Mouse (Mus musculus): ENCODE results near the gene Rpsa. TPM values are rescaled to one million over a fixed set of nuclear protein-coding genes. Genes with fewer than 3 reads are reported as not detected.

Gene Rpsa
- total and polyA plus RNA-seq, 2 experiments from 2014 or later, result 949 to 2,026 TPM

- no peak for DNase-seq
- 79% methylated on average over 16 of the region's 16 CpGs for WGBS
- Histone ChIP-seq H3K9ac (no peak overlapping the region), H3K4me1 (ENCODE audit: insufficient read depth) (no peaks in the 10 kb centered on the region), H3K27ac (ENCODE audit: low read depth, low read length) (no peak overlapping the region), H3K9me3 (ENCODE audit: low read length) (no peaks in the 10 kb centered on the region), H3K36me3 (ENCODE audit: insufficient read depth) (no peaks in the 10 kb centered on the region), H3K4me2 (ENCODE audit: low read depth) (no peak overlapping the region), H3K27me3 (ENCODE audit: insufficient read depth, low read length) (no peaks in the 10 kb centered on the region), H3K4me3 (ENCODE audit: low read depth, low read length) (no peak overlapping the region)
- no peak for ATAC-seq
- TF ChIP-seq CTCF (IDR thresholded peaks at IDR 0.05; ENCODE audit: low read depth), result no peak
Measured at GRCm38 (mm10) chr9:120163862-120164261, 36.4 kb downstream of the Rpsa start.

- TF ChIP-seq CTCF (IDR thresholded peaks at IDR 0.05; ENCODE audit: low read depth), result no peak
- Histone ChIP-seq H3K27ac (ENCODE audit: low read depth, low read length) (no peak overlapping the region), H3K9me3 (ENCODE audit: low read length) (no peaks in the 10 kb centered on the region), H3K9ac (no peak overlapping the region), H3K4me3 (ENCODE audit: low read depth, low read length) (no peak overlapping the region), H3K27me3 (ENCODE audit: insufficient read depth, low read length) (no peaks in the 10 kb centered on the region), H3K4me1 (ENCODE audit: insufficient read depth) (no peaks in the 10 kb centered on the region), H3K36me3 (ENCODE audit: insufficient read depth) (no peaks in the 10 kb centered on the region), H3K4me2 (ENCODE audit: low read depth) (no peak overlapping the region)
- DNase-seq, result no peak
- 71% methylated on average over 11 of the region's 11 CpGs for WGBS
- no peak for ATAC-seq
Measured at GRCm38 (mm10) chr9:120167826-120168225, 40.3 kb downstream of the Rpsa start.

GRCm38 (mm10) chr9:120171295-120171694, 43.8 kb downstream of the Rpsa start:
- ATAC-seq, result no peak
- WGBS, result 40% methylated on average over 5 of the region's 5 CpGs
- Histone ChIP-seq H3K4me3 (ENCODE audit: low read depth, low read length) (no peak overlapping the region), H3K4me1 (ENCODE audit: insufficient read depth) (no peaks in the 10 kb centered on the region), H3K27me3 (ENCODE audit: insufficient read depth, low read length) (no peaks in the 10 kb centered on the region), H3K9ac (no peak overlapping the region), H3K36me3 (ENCODE audit: insufficient read depth) (no peaks in the 10 kb centered on the region), H3K27ac (ENCODE audit: low read depth, low read length) (no peak overlapping the region), H3K9me3 (ENCODE audit: low read length) (no peaks in the 10 kb centered on the region), H3K4me2 (ENCODE audit: low read depth) (no peak overlapping the region)
- DNase-seq, result peak; percentile 62
- TF ChIP-seq CTCF (IDR thresholded peaks at IDR 0.05; ENCODE audit: low read depth), result peak; percentile 68

GRCm38 (mm10) chr9:120174436-120175137, 47.1 kb downstream of the Rpsa start:
- Histone ChIP-seq H3K27ac (ENCODE audit: low read depth, low read length) (no peak overlapping the region), H3K36me3 (ENCODE audit: insufficient read depth) (no peaks in the 10 kb centered on the region), H3K9ac (no peak overlapping the region), H3K27me3 (ENCODE audit: insufficient read depth, low read length) (no peaks in the 10 kb centered on the region), H3K4me2 (ENCODE audit: low read depth) (no peak overlapping the region), H3K4me1 (ENCODE audit: insufficient read depth) (no peaks in the 10 kb centered on the region), H3K9me3 (ENCODE audit: low read length) (no peaks in the 10 kb centered on the region), H3K4me3 (ENCODE audit: low read depth, low read length) (no peak overlapping the region)
- WGBS, result 80% methylated on average over 18 of the region's 18 CpGs
- no peak for TF ChIP-seq CTCF (IDR thresholded peaks at IDR 0.05; ENCODE audit: low read depth)
- ATAC-seq (no peak), DNase-seq (no peak)

- WGBS, result 87% methylated on average over 10 of the region's 10 CpGs
- H3K9ac ChIP-seq, result no peak overlapping the region
- no peak overlapping the region for H3K4me2 ChIP-seq (ENCODE audit: low read depth)
- TF ChIP-seq CTCF (IDR thresholded peaks at IDR 0.05; ENCODE audit: low read depth), result no peak
- no peak for DNase-seq
- H3K9me3 ChIP-seq (ENCODE audit: low read length), result no peaks in the 10 kb centered on the region
- no peak overlapping the region for H3K4me3 ChIP-seq (ENCODE audit: low read depth, low read length)
- no peak for ATAC-seq
- no peaks in the 10 kb centered on the region for H3K27me3 ChIP-seq (ENCODE audit: insufficient read depth, low read length)
- no peaks in the 10 kb centered on the region for H3K4me1 ChIP-seq (ENCODE audit: insufficient read depth)
- H3K36me3 ChIP-seq (ENCODE audit: insufficient read depth), result no peaks in the 10 kb centered on the region
- H3K27ac ChIP-seq (ENCODE audit: low read depth, low read length), result no peak overlapping the region
Measured at GRCm38 (mm10) chr9:120178813-120179212, 51.3 kb downstream of the Rpsa start.

Other genes starting within 250 kb of the Rpsa start
- 80.3 and 83.2 TPM in 2 replicates for gene Wdr48, start 232.8 kb upstream of the Rpsa start, total RNA-seq (2014; rRNA removed)
- gene Wdr48, start 232.8 kb upstream of the Rpsa start, polyA plus RNA-seq (2015; fragmentation: Nextera tagmentation; extraction: Ambion mirVana), result 41.1 and 47.9 TPM in 2 replicates
- 15.3 and 27.9 TPM in 2 replicates for gene Gorasp1, start 190.1 kb upstream of the Rpsa start, total RNA-seq (2014; rRNA removed)
- 20.3 and 24.0 TPM in 2 replicates for gene Gorasp1, start 190.1 kb upstream of the Rpsa start, polyA plus RNA-seq (2015; fragmentation: Nextera tagmentation; extraction: Ambion mirVana)
- 2.5 and 4.3 TPM in 2 replicates for gene Ttc21a, start 190.1 kb upstream of the Rpsa start, total RNA-seq (2014; rRNA removed)
- gene Ttc21a, start 190.1 kb upstream of the Rpsa start, polyA plus RNA-seq (2015; fragmentation: Nextera tagmentation; extraction: Ambion mirVana), result 0.45 and 0.85 TPM in 2 replicates
- gene Csrnp1, start 143.0 kb upstream of the Rpsa start, total RNA-seq (2014; rRNA removed), result 6.3 and 10.9 TPM in 2 replicates
- 2.2 and 2.7 TPM in 2 replicates for gene Csrnp1, start 143.0 kb upstream of the Rpsa start, polyA plus RNA-seq (2015; fragmentation: Nextera tagmentation; extraction: Ambion mirVana)
- gene Xirp1, start 104.1 kb upstream of the Rpsa start, total RNA-seq (2014; rRNA removed), result not detected in 2 replicates
- gene Xirp1, start 104.1 kb upstream of the Rpsa start, polyA plus RNA-seq (2015; fragmentation: Nextera tagmentation; extraction: Ambion mirVana), result not detected in 2 replicates
- gene Cx3cr1, start 57.8 kb upstream of the Rpsa start, total RNA-seq (2014; rRNA removed), result 11.2 and 14.7 TPM in 2 replicates
- 5.1 and 10.6 TPM in 2 replicates for gene Cx3cr1, start 57.8 kb upstream of the Rpsa start, polyA plus RNA-seq (2015; fragmentation: Nextera tagmentation; extraction: Ambion mirVana)
- not detected in 2 replicates for gene Ccr8, start 35.6 kb upstream of the Rpsa start, total RNA-seq (2014; rRNA removed)
- gene Ccr8, start 35.6 kb upstream of the Rpsa start, polyA plus RNA-seq (2015; fragmentation: Nextera tagmentation; extraction: Ambion mirVana), result not detected in 2 replicates
- gene Slc25a38, start 17.3 kb upstream of the Rpsa start, total RNA-seq (2014; rRNA removed), result 49.1 and 53.5 TPM in 2 replicates
- 30.8 and 31.4 TPM in 2 replicates for gene Slc25a38, start 17.3 kb upstream of the Rpsa start, polyA plus RNA-seq (2015; fragmentation: Nextera tagmentation; extraction: Ambion mirVana)
- 0.08 TPM in 1 of 2 replicates, not detected in the other for gene Mobp, start 22.0 kb downstream of the Rpsa start, total RNA-seq (2014; rRNA removed)
- 0.18 TPM in 1 of 2 replicates, not detected in the other for gene Mobp, start 22.0 kb downstream of the Rpsa start, polyA plus RNA-seq (2015; fragmentation: Nextera tagmentation; extraction: Ambion mirVana)
- 9.0 and 12.4 TPM in 2 replicates for gene Myrip, start 173.8 kb downstream of the Rpsa start, total RNA-seq (2014; rRNA removed)
- gene Myrip, start 173.8 kb downstream of the Rpsa start, polyA plus RNA-seq (2015; fragmentation: Nextera tagmentation; extraction: Ambion mirVana), result 1.7 and 3.0 TPM in 2 replicates

All from forebrain, postnatal 0 days (tissue).